In genomic region chr19:47067096-47067882, GRCm38 (mm10) we compare ENCODE assay signal across 8 mouse cellular contexts. TPM values are rescaled to one million over a fixed set of nuclear protein-coding genes. Genes with fewer than 3 reads are reported as not detected.
A peak's percentile ranks its signal among the peaks of the same experiment; 100 is the strongest.
DNase-seq lines count a peak whose midpoint lies in the region; ATAC-seq and TF ChIP-seq lines count a peak whose summit lies in the region.

Gene Taf5 (plus strand): TSS chr19:47067746.

- H3K27me3 ChIP-seq in CH12.LX (replicated peaks) = no peaks in the 10 kb centered on the region
- no peaks in the 10 kb centered on the region for H3K27me3 ChIP-seq in forebrain, embryonic 11.5 days (ENCODE audit: control insufficient read depth, insufficient read depth, low read length)
- no peaks in the 10 kb centered on the region for H3K27me3 ChIP-seq in heart, embryonic 16.5 days (ENCODE audit: control insufficient read depth, insufficient read depth, low read length)
- no peaks in the 10 kb centered on the region for H3K27me3 ChIP-seq in liver, embryonic 15.5 days
- H3K27me3 ChIP-seq in neural tube, embryonic 12.5 days (replicated peaks) = no peaks in the 10 kb centered on the region

- H3K4me2 ChIP-seq in CH12.LX (ENCODE audit: insufficient read depth, low read depth, poor library complexity, severe bottlenecking) = peak within 1 kb of the TSS; percentile 83
- peak within 1 kb of the TSS; percentile 72 for H3K4me2 ChIP-seq in forebrain, embryonic 11.5 days (ENCODE audit: low read depth, low read length, severe bottlenecking)
- peak within 1 kb of the TSS; percentile 93 for H3K4me2 ChIP-seq in heart, embryonic 16.5 days (ENCODE audit: low read depth, low read length)
- H3K4me2 ChIP-seq in liver, embryonic 15.5 days = peak within 1 kb of the TSS; percentile 83
- peak within 1 kb of the TSS; percentile 68 for H3K4me2 ChIP-seq in neural tube, embryonic 12.5 days (replicated peaks)

- in situ Hi-C loops in CH12.LX (cut with MboI; ENCODE audit: low pct_ligation_motif_present, low pct_unique_long_range_greater_than_20kb, low sequenced_read_pairs) = no loop called here

- peaks cover 4 to 23% of the 10 kb centered on the region in 2 experiments for H3K36me3 ChIP-seq in CH12.LX (replicated peaks in 1 of 2; ENCODE audit: control insufficient read depth in 1 of 2, insufficient read depth in 1 of 2, low read length in 1 of 2)
- H3K36me3 ChIP-seq in forebrain, embryonic 11.5 days (ENCODE audit: control insufficient read depth, insufficient read depth, low read length) = no peaks in the 10 kb centered on the region
- peaks cover 8% of the 10 kb centered on the region for H3K36me3 ChIP-seq in heart, embryonic 16.5 days (ENCODE audit: control insufficient read depth, insufficient read depth)
- peaks cover 18% of the 10 kb centered on the region for H3K36me3 ChIP-seq in liver, embryonic 15.5 days (replicated peaks)
- H3K36me3 ChIP-seq in neural tube, embryonic 12.5 days = peaks cover 18% of the 10 kb centered on the region

- H3K4me1 ChIP-seq in CH12.LX (ENCODE audit: control insufficient read depth in 1 of 2, insufficient read depth in 2 of 2) = peaks cover 0 to 16% of the 10 kb centered on the region in 2 experiments; a peak in 2 of 4 replicates
- peaks cover 4% of the 10 kb centered on the region; the same call in 1 of the 2 replicates for H3K4me1 ChIP-seq in forebrain, embryonic 11.5 days (replicated peaks; ENCODE audit: control insufficient read depth, insufficient read depth, low read length)
- H3K4me1 ChIP-seq in heart, embryonic 16.5 days (ENCODE audit: control insufficient read depth, insufficient read depth, low read length) = peaks cover 15% of the 10 kb centered on the region
- H3K4me1 ChIP-seq in liver, embryonic 15.5 days (replicated peaks) = peaks cover 24% of the 10 kb centered on the region
- H3K4me1 ChIP-seq in neural tube, embryonic 12.5 days = peaks cover 9% of the 10 kb centered on the region

- TF ChIP-seq POLR2A in CH12.LX (IDR thresholded peaks at IDR 0.05; ENCODE audit: low read depth, low read length) = peak; percentile 91

- TF ChIP-seq CTCF in CH12.LX (conservative IDR thresholded peaks at IDR 0.05 in 1 of 2, IDR thresholded peaks at IDR 0.05 in 1 of 2; ENCODE audit: low read depth in 2 of 2, low read length in 2 of 2) = no peak

- peak within 1 kb of the TSS; percentile 91 for H3K9ac ChIP-seq in CH12.LX (ENCODE audit: insufficient read depth, low read depth)
- peak within 1 kb of the TSS; percentile 85 for H3K9ac ChIP-seq in forebrain, embryonic 11.5 days (ENCODE audit: low read length)
- H3K9ac ChIP-seq in heart, embryonic 16.5 days (ENCODE audit: low read length) = peak within 1 kb of the TSS; percentile 89
- peak within 1 kb of the TSS; percentile 99 for H3K9ac ChIP-seq in liver, embryonic 15.5 days
- peak within 1 kb of the TSS; percentile 94 for H3K9ac ChIP-seq in neural tube, embryonic 12.5 days

- TF ChIP-seq RAD21 in CH12.LX (IDR thresholded peaks at IDR 0.05; ENCODE audit: low read depth, low read length) = no peak

- dilution Hi-C loops in CH12.LX (cut with MboI; ENCODE audit: extremely low pct_ligation_motif_present, extremely low pct_unique_long_range_greater_than_20kb, low sequenced_read_pairs) = no loop called here

- peak; percentile 81 for ATAC-seq in forebrain, embryonic 11.5 days (replicated peaks; ENCODE audit: low FRiP score)
- peak; percentile 73 for ATAC-seq in heart, embryonic 16.5 days (replicated peaks; ENCODE audit: extremely low read depth, insufficient read depth, low FRiP score)
- peak; percentile 59 for ATAC-seq in liver, embryonic 15.5 days (ENCODE audit: insufficient read depth)
- peak; percentile 84 for ATAC-seq in neural tube, embryonic 12.5 days (ENCODE audit: low FRiP score, low read depth)

- WGBS in forebrain, embryonic 11.5 days = 11% methylated on average over 49 of the region's 49 CpGs
- WGBS in heart, embryonic 16.5 days = 11% methylated on average over 49 of the region's 49 CpGs
- WGBS in liver, embryonic 15.5 days (ENCODE audit: insufficient replicate concordance) = 8% methylated on average over 49 of the region's 49 CpGs
- 12% methylated on average over 49 of the region's 49 CpGs for WGBS in neural tube, embryonic 12.5 days

- no peaks in the 10 kb centered on the region for H3K9me3 ChIP-seq in CH12.LX (replicated peaks; ENCODE audit: low read length)
- H3K9me3 ChIP-seq in forebrain, embryonic 11.5 days (ENCODE audit: control insufficient read depth, low read length) = no peaks in the 10 kb centered on the region
- H3K9me3 ChIP-seq in heart, embryonic 16.5 days (replicated peaks; ENCODE audit: control insufficient read depth, low read length) = no peaks in the 10 kb centered on the region
- no peaks in the 10 kb centered on the region for H3K9me3 ChIP-seq in liver, embryonic 15.5 days (replicated peaks)
- H3K9me3 ChIP-seq in neural tube, embryonic 12.5 days = no peaks in the 10 kb centered on the region

- peaks cover 10% of the 10 kb centered on the region for H3K79me2 ChIP-seq in CH12.LX (replicated peaks; ENCODE audit: control insufficient read depth, extremely low read depth, insufficient read depth, poor library complexity, severe bottlenecking)

- H3K4me3 ChIP-seq in CH12.LX (replicated peaks in 1 of 3; ENCODE audit: low read depth in 2 of 3, low read length in 2 of 3, poor library complexity in 1 of 3) = peak within 1 kb of the TSS; percentile 73 to 97 (median 93)
- peak within 1 kb of the TSS; percentile 90 for H3K4me3 ChIP-seq in forebrain, embryonic 11.5 days (ENCODE audit: low read depth, low read length)
- H3K4me3 ChIP-seq in heart, embryonic 16.5 days (ENCODE audit: low read length) = peak within 1 kb of the TSS; percentile 88
- peak within 1 kb of the TSS; percentile 99 for H3K4me3 ChIP-seq in liver, embryonic 15.5 days (replicated peaks)
- peak within 1 kb of the TSS; percentile 100 for H3K4me3 ChIP-seq in neural tube, embryonic 12.5 days

- peak within 1 kb of the TSS; percentile 57; the same call in 1 of the 2 replicates for H3K27ac ChIP-seq in CH12.LX (ENCODE audit: insufficient read depth, low read depth)
- H3K27ac ChIP-seq in forebrain, embryonic 11.5 days (ENCODE audit: low read depth, low read length) = peak within 1 kb of the TSS; percentile 67; the same call in 1 of the 2 replicates
- H3K27ac ChIP-seq in heart, embryonic 16.5 days (ENCODE audit: low read length) = peak within 1 kb of the TSS; percentile 87
- H3K27ac ChIP-seq in liver, embryonic 15.5 days (replicated peaks) = peak within 1 kb of the TSS; percentile 97
- peak within 1 kb of the TSS; percentile 77 for H3K27ac ChIP-seq in neural tube, embryonic 12.5 days

- no peak for TF ChIP-seq EP300 in CH12.LX (IDR thresholded peaks at IDR 0.05; ENCODE audit: low read length)

- peak; percentile 98 for DNase-seq in CH12.LX (ENCODE audit: extremely low read depth)
- DNase-seq in c-Kit-positive CD71-positive TER-119-negative erythroid progenitor cells, embryonic 14.5 days (ENCODE audit: low read depth) = peak; percentile 97
- peak; percentile 97 for DNase-seq in forebrain, embryonic 11.5 days (ENCODE audit: low spot score)
- DNase-seq in kidney, postnatal 36 days = peak; percentile 97 to 98
- DNase-seq in telencephalon, adult 2 months (ENCODE audit: low read depth, low spot score) = peak; percentile 95

TF ChIP-seq in CH12.LX, 34 proteins besides CTCF, POLR2A, EP300 and RAD21 (continues in another document):
- TF ChIP-seq E2F4 (IDR thresholded peaks at IDR 0.05; ENCODE audit: insufficient replicate concordance, low read depth, low read length) (no peak), IRF4 (IDR thresholded peaks at IDR 0.05; ENCODE audit: low read depth, low read length) (peak; percentile 85), NRF1 (IDR thresholded peaks at IDR 0.05; ENCODE audit: low read depth, low read length) (peak; percentile 62; the same call in 1 of the 2 replicates), ETS1 (conservative IDR thresholded peaks at IDR 0.05; ENCODE audit: low read depth, low read length) (no peak), USF1 (IDR thresholded peaks at IDR 0.05; ENCODE audit: low read depth, low read length) (no peak), GABPA (IDR thresholded peaks at IDR 0.05; ENCODE audit: insufficient replicate concordance, low read depth, low read length) (no peak), CHD2 (IDR thresholded peaks at IDR 0.05; ENCODE audit: low read length) (no peak), SIN3A (IDR thresholded peaks at IDR 0.05; ENCODE audit: low read length) (peak; percentile 76), PAX5 (IDR thresholded peaks at IDR 0.05; ENCODE audit: low read length) (no peak), MEF2A (IDR thresholded peaks at IDR 0.05; ENCODE audit: borderline replicate concordance, low read depth, low read length) (no peak), BHLHE40 (IDR thresholded peaks at IDR 0.05; ENCODE audit: low read depth, low read length) (peak; percentile 79), NELFE (IDR thresholded peaks at IDR 0.05; ENCODE audit: low read depth, low read length) (peak; percentile 86), ELF1 (IDR thresholded peaks at IDR 0.05; ENCODE audit: low read depth, low read length) (peak; percentile 89), JUN (IDR thresholded peaks at IDR 0.05; ENCODE audit: insufficient read depth, low read depth, low read length) (no peak), UBTF (IDR thresholded peaks at IDR 0.05; ENCODE audit: low read depth, low read length) (no peak; the same call in 1 of the 2 replicates), TBP (conservative IDR thresholded peaks at IDR 0.05; ENCODE audit: low read depth, low read length) (peak; percentile 96), POLR2AphosphoS2 (IDR thresholded peaks at IDR 0.05; ENCODE audit: low read depth, low read length) (peak; percentile 57; the same call in 1 of the 2 replicates), RCOR1 (conservative IDR thresholded peaks at IDR 0.05; ENCODE audit: low read depth, low read length) (no peak), TCF12 (IDR thresholded peaks at IDR 0.05; ENCODE audit: low read depth, low read length) (peak; percentile 100), HCFC1 (IDR thresholded peaks at IDR 0.05; ENCODE audit: low read depth, low read length) (peak; percentile 81), SMC3 (IDR thresholded peaks at IDR 0.05; ENCODE audit: low read depth, low read length) (no peak), MYC (IDR thresholded peaks at IDR 0.05; ENCODE audit: low read depth, low read length) (peak; percentile 59; the same call in 1 of the 2 replicates), CHD1 (IDR thresholded peaks at IDR 0.05; ENCODE audit: low read depth, low read length) (no peak)

RNA-seq across cellular contexts. Expression of gene Taf5, which starts in this region (rescaled TPM):
- total RNA-seq in CH12.LX (2012; rRNA removed) (10.0 and 10.4 TPM in 2 replicates), CH12.LX (2014; rRNA removed) (13.7 and 15.5 TPM in 2 replicates)
- 8.9 and 10.5 TPM in 2 replicates for polyA plus RNA-seq in CH12.LX (2012; ENCODE audit: insufficient read length, low read depth)
- polyA plus RNA-seq in forebrain, embryonic 11.5 days (2014; fragmentation: Nextera tagmentation; extraction: Ambion mirVana) = 10.6 and 11.8 TPM in 2 replicates
- 2.7 and 3.3 TPM in 2 replicates for polyA plus RNA-seq in heart, embryonic 16.5 days (2015; fragmentation: Nextera tagmentation; extraction: Ambion mirVana)
- 3.8 and 4.0 TPM in 2 replicates for polyA plus RNA-seq in liver, embryonic 15.5 days (2015; fragmentation: Nextera tagmentation; extraction: Ambion mirVana)
- 9.7 and 12.6 TPM in 2 replicates for polyA plus RNA-seq in neural tube, embryonic 12.5 days (2016; fragmentation: Nextera tagmentation; extraction: Ambion mirVana)

Comparison
In these comparisons a context has a peak if more than half of its experiments do, and no peak if none do; other contexts are left out.
1. Peak in every context shown above with its lines: DNase-seq, ATAC-seq, H3K4me3 ChIP-seq and H3K27ac ChIP-seq.